Mouse (Mus musculus) spleen, adult 2 months (tissue): ENCODE measurements around the gene Abcg5.

ENCODE experiments used
- CTCF ChIP-seq: fragments of 200-500 bp; IDR thresholded peaks from 2 replicates; pipeline ENCODE4 v1.5.1; 2011; ENCODE audit warnings: mild to moderate bottlenecking, inconsistent platforms; ENCODE audit not compliant: insufficient read depth, insufficient read length, insufficient replicate concordance; ENCODE audit errors: extremely low read depth
- POLR2A ChIP-seq: fragments of 200-500 bp; IDR thresholded peaks from 2 replicates; pipeline ENCODE4 v1.6.1; 2011; ENCODE audit warnings: low read depth, low read length, inconsistent platforms

DNA sequence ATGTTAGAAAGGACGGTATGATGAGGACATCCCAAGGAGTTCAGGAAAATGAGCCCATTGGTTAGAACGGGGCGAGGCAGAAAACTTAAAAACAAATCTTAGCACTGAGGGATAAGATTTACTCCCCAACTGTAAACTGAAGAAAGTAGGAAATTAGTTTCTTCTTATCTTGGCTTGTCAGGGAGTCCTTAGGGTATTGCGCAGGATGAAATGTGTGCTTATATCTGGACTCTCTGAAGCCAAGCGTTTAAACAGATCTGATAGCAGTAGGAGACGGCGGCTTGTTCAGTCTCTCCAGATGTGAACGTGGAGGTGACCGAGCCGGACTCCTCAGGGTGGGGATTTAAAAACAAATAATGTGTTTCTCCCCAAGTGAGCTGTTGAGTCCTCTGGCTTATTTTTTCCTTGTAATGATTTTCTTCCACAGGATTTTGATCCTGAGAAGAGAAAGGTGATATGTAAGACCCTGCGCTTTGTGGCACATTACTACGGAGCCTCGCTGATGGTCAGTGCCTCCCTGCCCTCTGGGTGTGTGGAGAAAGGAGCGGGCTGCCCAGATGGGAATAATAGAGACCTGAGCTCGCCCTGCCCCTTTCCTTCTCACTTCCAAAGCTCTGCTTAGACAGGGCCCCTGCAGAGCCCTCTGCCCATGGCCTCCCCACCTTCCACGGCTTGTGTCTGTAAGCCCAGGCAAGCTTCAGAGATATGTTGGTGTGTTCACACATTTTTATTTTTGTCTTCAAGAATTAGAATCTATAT, 38.3 kb downstream of the Abcg5 start:
- TF ChIP-seq CTCF (no peak), POLR2A (no peak)
